Mouse (Mus musculus): ENCODE results near the gene Tigit. TPM values are rescaled to one million over a fixed set of nuclear protein-coding genes. Genes with fewer than 3 reads are reported as not detected.

The Tigit gene
- total and polyA plus RNA-seq, 3 experiments: not detected

DNA sequence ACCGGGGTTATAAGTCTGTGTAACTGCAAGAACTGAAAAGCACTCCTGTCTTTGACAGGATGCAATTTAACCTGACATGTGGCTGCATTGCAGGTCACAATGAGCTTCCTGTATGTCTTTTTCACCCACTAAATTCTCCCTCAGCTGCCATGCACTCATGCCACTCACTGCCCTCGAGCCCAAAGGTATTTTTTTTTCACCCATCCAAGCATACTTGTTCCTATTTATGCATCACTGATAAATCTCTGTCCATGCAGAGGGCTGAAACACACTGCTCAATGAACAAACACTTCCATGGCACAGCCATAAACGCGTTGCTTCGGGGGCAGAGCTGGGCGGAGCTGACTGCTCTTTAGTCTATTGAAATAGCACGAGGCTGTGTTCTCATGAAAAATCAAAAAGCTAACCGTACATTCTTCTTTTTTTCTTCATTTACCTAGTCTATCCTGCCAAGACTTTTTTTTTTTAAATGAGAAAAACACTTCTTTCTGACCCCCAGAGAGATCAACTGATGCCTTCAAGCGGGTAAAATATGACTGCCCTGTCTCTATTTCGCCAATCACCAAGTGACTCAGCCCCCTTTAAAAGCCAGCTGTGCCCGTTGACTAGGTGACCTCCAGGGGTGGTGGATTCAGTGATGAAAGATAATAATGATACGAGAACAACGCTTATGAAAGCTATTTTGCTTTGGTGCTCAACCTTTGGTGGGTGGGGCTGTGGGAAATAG lies 44.6 kb upstream of the Tigit start:
- TF ChIP-seq GATA2 (IDR thresholded peaks at IDR 0.05; ENCODE audit: borderline replicate concordance, low read depth, low read length) (no peak), GATA1 (IDR thresholded peaks at IDR 0.05; ENCODE audit: borderline replicate concordance, low read length) (no peak), CTCF (IDR thresholded peaks at IDR 0.05; ENCODE audit: low read depth, low read length) (no peak), POLR2AphosphoS5 (IDR thresholded peaks at IDR 0.05; ENCODE audit: insufficient replicate concordance, low read depth, low read length) (no peak), TAL1 (conservative IDR thresholded peaks at IDR 0.05; ENCODE audit: low read depth, low read length) (no peak)
- Histone ChIP-seq H3K4me3 (ENCODE audit: low read depth, low read length) (no peak overlapping the region), H3K9me3 (replicated peaks) (no peaks in the 10 kb centered on the region), H3K4me1 (ENCODE audit: insufficient read depth, low read depth, low read length) (no peaks in the 10 kb centered on the region), H3K27me3 (ENCODE audit: insufficient read depth, low read length) (no peaks in the 10 kb centered on the region), H3K36me3 (replicated peaks) (no peaks in the 10 kb centered on the region)
- DNase-seq (ENCODE audit: low spot score) (no peak), ATAC-seq (ENCODE audit: extremely low read depth, insufficient number of reproducible peaks, low FRiP score, poor library complexity, severe bottlenecking) (no peak)

DNA sequence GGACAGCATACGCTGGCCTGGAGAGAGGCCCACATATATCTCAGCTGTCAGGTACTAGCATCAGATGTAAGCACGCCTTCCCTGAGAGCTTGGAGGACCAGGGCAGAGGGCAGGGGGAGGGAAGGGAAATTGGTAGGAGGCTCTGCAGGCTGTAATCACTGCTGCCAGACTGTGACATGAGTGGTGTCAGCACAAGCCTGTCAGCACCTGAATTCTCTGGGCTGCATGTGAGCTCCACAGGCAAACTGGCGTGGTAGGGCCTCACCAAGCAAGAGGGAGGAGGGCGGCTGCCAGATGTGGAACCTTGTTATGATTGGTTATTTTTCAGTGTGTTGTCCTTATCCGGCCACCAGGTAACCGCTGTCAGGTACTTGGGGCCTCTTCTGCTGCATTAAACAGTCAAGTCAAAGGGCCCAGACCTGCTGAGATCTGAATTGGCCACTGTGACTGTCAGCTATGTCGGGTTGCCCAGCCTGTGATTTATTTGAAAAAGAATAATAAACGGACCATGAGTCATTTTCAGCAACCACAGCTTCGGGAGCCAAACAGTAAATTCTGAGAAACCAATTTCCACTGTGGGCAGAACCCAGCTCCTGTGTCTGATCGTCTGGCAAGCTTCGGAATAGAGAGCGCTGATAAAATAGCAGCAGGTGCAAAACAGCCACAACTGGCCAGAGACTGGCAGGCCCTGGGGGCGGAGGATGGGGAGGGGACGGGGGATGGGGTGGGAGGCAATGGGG lies 38.0 kb upstream of the Tigit start:
- no peaks in the 10 kb centered on the region for H3K36me3 ChIP-seq (replicated peaks)
- DNase-seq (ENCODE audit: low spot score) (no peak), ATAC-seq (ENCODE audit: extremely low read depth, insufficient number of reproducible peaks, low FRiP score, poor library complexity, severe bottlenecking) (no peak)
- peaks cover 4% of the 10 kb centered on the region; the same call in 1 of the 2 replicates for H3K27me3 ChIP-seq (ENCODE audit: insufficient read depth, low read length)
- no peaks in the 10 kb centered on the region for H3K4me1 ChIP-seq (ENCODE audit: insufficient read depth, low read depth, low read length)
- no peaks in the 10 kb centered on the region for H3K9me3 ChIP-seq (replicated peaks)
- H3K4me3 ChIP-seq (ENCODE audit: low read depth, low read length): no peak overlapping the region
- TF ChIP-seq TAL1 (conservative IDR thresholded peaks at IDR 0.05; ENCODE audit: low read depth, low read length) (no peak), GATA1 (IDR thresholded peaks at IDR 0.05; ENCODE audit: borderline replicate concordance, low read length) (no peak), CTCF (IDR thresholded peaks at IDR 0.05; ENCODE audit: low read depth, low read length) (no peak), POLR2AphosphoS5 (IDR thresholded peaks at IDR 0.05; ENCODE audit: insufficient replicate concordance, low read depth, low read length) (no peak), GATA2 (IDR thresholded peaks at IDR 0.05; ENCODE audit: borderline replicate concordance, low read depth, low read length) (no peak)

- ATAC-seq (ENCODE audit: extremely low read depth, insufficient number of reproducible peaks, low FRiP score, poor library complexity, severe bottlenecking): no peak
- H3K4me1 ChIP-seq (ENCODE audit: insufficient read depth, low read depth, low read length): no peaks in the 10 kb centered on the region
- no peaks in the 10 kb centered on the region for H3K9me3 ChIP-seq (replicated peaks)
- peaks cover 4% of the 10 kb centered on the region; the same call in 1 of the 2 replicates for H3K27me3 ChIP-seq (ENCODE audit: insufficient read depth, low read length)
- TF ChIP-seq CTCF (IDR thresholded peaks at IDR 0.05; ENCODE audit: low read depth, low read length) (no peak), POLR2AphosphoS5 (IDR thresholded peaks at IDR 0.05; ENCODE audit: insufficient replicate concordance, low read depth, low read length) (no peak), GATA2 (IDR thresholded peaks at IDR 0.05; ENCODE audit: borderline replicate concordance, low read depth, low read length) (no peak), GATA1 (IDR thresholded peaks at IDR 0.05; ENCODE audit: borderline replicate concordance, low read length) (no peak), TAL1 (conservative IDR thresholded peaks at IDR 0.05; ENCODE audit: low read depth, low read length) (no peak)
- no peaks in the 10 kb centered on the region for H3K36me3 ChIP-seq (replicated peaks)
- no peak for DNase-seq (ENCODE audit: low spot score)
- H3K4me3 ChIP-seq (ENCODE audit: low read depth, low read length): no peak overlapping the region
Measured at GRCm38 (mm10) chr16:43700575-43700974, 36.6 kb upstream of the Tigit start.

DNA sequence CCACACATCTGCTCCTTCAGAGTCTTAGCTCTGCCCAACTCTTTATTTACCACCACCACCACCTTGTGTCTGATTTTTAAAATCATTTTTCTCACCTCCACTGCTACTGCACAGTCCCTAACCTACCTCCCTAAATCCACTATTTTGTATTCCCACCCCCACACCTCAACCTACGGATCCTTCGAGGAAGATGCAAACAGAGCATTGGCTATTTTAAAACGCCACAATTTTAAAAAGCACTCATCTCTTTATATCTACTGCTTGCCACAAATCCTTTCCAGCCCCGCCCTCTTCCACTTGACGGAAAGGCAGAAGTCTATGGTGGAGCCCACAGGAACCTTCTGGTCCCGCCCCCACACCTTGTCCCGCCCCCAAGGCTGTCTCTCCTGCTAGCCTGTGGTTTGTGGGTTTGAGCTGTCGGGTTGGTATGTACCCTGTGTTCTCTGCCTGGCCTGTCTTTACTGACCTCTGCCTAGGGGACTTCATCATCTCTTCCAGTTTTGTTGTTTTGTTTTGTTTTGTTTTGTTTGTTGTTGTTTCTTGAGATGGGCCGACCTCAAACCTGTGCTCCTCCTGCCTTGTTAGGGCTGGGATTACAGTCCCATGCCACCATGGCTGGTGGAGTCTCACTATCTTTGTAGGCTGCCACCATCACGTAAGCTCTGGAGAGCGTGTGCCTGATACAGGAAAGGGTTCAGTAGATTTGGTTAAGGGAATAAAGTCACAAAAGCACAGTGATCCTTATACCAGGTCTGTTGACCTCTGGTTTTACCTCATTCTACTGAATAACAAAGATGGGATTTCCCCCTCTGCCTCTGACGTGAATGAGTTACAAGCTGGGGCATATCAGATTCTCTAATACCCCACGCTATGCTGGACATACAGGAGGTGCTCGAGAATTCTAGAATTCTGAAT lies 35.0 kb upstream of the Tigit start:
- H3K36me3 ChIP-seq (replicated peaks): no peaks in the 10 kb centered on the region
- no peak for DNase-seq (ENCODE audit: low spot score)
- peaks cover 4% of the 10 kb centered on the region; the same call in 1 of the 2 replicates for H3K27me3 ChIP-seq (ENCODE audit: insufficient read depth, low read length)
- no peaks in the 10 kb centered on the region for H3K4me1 ChIP-seq (ENCODE audit: insufficient read depth, low read depth, low read length)
- no peaks in the 10 kb centered on the region for H3K9me3 ChIP-seq (replicated peaks)
- no peak for ATAC-seq (ENCODE audit: extremely low read depth, insufficient number of reproducible peaks, low FRiP score, poor library complexity, severe bottlenecking)
- TF ChIP-seq CTCF (IDR thresholded peaks at IDR 0.05; ENCODE audit: low read depth, low read length) (no peak), GATA1 (IDR thresholded peaks at IDR 0.05; ENCODE audit: borderline replicate concordance, low read length) (no peak), POLR2AphosphoS5 (IDR thresholded peaks at IDR 0.05; ENCODE audit: insufficient replicate concordance, low read depth, low read length) (no peak), GATA2 (IDR thresholded peaks at IDR 0.05; ENCODE audit: borderline replicate concordance, low read depth, low read length) (no peak), TAL1 (conservative IDR thresholded peaks at IDR 0.05; ENCODE audit: low read depth, low read length) (no peak)
- H3K4me3 ChIP-seq (ENCODE audit: low read depth, low read length): no peak overlapping the region

GRCm38 (mm10) chr16:43697772-43698171 lies 33.8 kb upstream of the Tigit start:
- H3K27me3 ChIP-seq (ENCODE audit: insufficient read depth, low read length): peaks cover 4% of the 10 kb centered on the region; the same call in 1 of the 2 replicates
- DNase-seq (ENCODE audit: low spot score) (no peak), ATAC-seq (ENCODE audit: extremely low read depth, insufficient number of reproducible peaks, low FRiP score, poor library complexity, severe bottlenecking) (no peak)
- no peak overlapping the region for H3K4me3 ChIP-seq (ENCODE audit: low read depth, low read length)
- no peaks in the 10 kb centered on the region for H3K36me3 ChIP-seq (replicated peaks)
- no peaks in the 10 kb centered on the region for H3K9me3 ChIP-seq (replicated peaks)
- TF ChIP-seq GATA2 (IDR thresholded peaks at IDR 0.05; ENCODE audit: borderline replicate concordance, low read depth, low read length) (no peak), GATA1 (IDR thresholded peaks at IDR 0.05; ENCODE audit: borderline replicate concordance, low read length) (no peak), CTCF (IDR thresholded peaks at IDR 0.05; ENCODE audit: low read depth, low read length) (no peak), POLR2AphosphoS5 (IDR thresholded peaks at IDR 0.05; ENCODE audit: insufficient replicate concordance, low read depth, low read length) (no peak), TAL1 (conservative IDR thresholded peaks at IDR 0.05; ENCODE audit: low read depth, low read length) (no peak)
- H3K4me1 ChIP-seq (ENCODE audit: insufficient read depth, low read depth, low read length): no peaks in the 10 kb centered on the region
